Mouse (Mus musculus) thymus, postnatal 14 days (tissue): ENCODE results near the gene Crebl2.

Experiments used
- DNase-seq: peaks from one replicate; pipeline ENCODE4 v3.0.0; 2021

The Crebl2 gene

DNA sequence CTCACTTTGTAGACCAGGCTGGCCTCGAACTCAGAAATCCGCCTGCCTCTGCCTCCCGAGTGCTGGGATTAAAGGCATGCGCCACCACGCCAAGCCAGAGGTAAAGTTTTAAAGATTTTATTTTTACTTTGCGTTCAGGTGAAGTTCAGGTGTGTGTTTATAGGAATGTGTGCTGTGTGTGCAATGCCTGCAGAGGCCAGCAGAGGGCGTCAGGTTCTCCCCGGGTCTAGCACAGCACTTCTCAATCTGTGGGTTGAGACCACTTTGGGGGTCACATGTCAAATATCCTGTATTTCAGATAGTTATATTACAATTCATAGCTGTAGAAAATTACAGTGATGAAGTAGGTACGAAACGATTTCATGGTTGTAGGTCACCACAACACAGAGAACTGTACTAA, 7.1 kb upstream of the Crebl2 start:
- DNase-seq: peak; percentile 50

DNA sequence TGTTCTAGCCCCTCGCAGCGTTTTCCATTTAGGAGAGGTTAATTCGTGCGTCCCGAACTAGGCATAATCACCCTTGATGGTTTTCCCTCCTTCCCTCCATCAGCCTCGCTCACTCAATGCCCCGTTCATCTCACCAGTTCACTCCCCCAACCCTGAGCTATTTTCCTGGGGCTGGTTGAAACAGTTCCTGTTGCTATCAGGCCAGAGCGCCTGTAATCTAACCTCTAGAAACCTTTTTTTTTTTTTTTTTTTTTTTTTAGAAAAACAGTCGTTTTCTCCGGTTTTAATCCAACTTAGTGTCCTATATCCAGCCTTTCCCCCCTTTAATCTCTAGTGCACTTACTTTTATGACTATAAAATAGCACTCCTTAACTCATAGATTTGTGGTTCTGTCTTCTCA, 822 bp downstream of the Crebl2 start:
- DNase-seq: peak; percentile 20

GRCm38 (mm10) chr6:134834585-134835251, 4.8 kb downstream of the Crebl2 start:
- DNase-seq: no peak

- DNase-seq: no peak
These were observed 8.2 kb downstream of the Crebl2 start for GRCm38 (mm10) chr6:134838111-134838510.

- no peak for DNase-seq
These were observed 10.4 kb downstream of the Crebl2 start for GRCm38 (mm10) chr6:134840346-134840745.

DNA sequence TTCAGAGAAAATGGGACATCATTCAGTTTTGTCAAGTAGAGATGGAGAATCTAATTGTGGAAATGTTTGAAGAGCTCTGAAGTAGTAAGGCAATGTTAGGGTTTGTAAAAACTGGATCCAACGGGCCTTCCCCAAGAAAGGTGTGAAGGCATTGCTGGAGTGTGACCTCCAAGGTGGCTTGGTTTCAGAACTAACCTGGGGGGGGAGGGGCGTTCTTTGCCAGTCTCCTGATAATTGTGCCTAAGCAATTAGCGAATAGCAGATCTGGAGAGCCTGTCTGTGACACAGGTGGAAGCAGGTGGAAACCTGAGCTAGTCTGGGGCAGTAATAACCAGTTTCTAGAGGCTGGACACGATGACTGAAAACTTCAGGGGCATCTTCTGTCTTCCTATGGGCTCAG, 15.8 kb downstream of the Crebl2 start:
- no peak for DNase-seq

- no peak for DNase-seq
These were observed 16.4 kb downstream of the Crebl2 start for GRCm38 (mm10) chr6:134846308-134846707.

DNA sequence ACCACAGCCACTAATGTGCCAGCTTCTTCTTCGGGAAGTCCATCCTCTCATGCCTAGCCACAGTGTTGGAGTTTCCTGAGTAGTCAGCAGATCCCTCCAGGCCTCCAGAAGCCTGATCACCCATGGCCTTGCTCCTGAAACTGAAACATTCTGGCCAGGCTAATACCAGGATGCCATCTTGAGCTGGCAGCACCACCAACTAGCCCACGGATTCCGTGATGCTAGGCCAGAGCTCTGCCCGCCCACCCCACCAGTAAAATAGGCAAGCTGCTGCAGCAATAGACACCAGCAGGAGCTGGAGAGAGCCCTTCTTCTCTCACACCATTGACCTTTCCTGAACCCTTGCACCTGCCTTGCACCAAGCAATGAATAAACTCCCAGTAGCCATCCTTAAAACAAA, 17.6 kb downstream of the Crebl2 start:
- no peak for DNase-seq

DNA sequence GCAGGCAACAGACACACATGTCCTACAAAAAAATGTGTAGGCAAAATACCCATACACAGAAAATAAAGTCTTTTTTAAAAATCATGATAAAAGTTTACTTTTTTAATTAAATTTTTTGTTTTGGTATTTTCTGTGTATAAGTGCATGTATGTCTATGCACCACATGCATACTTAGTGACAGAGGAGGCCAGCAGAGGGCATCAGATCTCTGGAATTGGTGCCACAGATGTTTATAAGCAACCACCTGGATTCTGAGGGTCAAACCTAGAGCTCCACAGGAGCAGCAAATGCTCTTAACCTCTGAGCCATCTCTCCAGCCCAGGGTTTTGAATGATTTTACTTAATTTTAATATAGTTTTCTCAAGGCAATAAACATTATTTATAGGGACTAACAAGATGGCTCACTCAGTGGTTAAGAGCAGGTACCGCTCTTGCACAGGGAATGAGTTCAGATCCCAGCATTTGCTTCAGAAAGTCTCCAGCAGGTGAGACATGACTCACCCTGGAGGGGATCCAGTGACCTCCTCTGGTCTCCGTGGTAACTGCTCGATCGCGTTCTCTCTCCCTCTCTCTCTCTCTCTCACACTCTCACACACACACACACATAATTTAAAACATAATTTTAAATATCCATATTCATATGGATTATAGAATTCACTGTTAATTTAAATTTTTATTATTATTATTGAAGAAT, 18.4 kb downstream of the Crebl2 start:
- peak; percentile 71 for DNase-seq

DNA sequence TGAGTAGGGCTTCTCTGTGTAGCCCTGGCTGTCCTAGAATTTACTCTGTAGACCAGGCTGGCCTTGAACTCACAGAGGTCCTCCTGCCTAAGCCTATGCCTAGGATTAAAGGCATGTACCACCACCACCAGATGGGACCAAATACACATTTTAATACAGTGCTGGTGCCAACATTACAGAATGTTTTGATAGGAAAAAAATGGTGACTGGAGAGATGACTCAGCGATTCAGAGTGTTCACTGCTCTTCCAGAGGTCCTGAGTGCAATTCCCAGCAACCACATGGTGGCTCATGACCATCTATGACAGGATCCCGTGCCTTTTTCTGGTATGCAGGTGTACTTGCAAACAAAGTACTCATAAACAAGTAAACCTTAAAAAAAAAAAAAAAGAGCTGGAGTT, 19.5 kb downstream of the Crebl2 start:
- no peak for DNase-seq

- DNase-seq: no peak
These were observed 20.0 kb downstream of the Crebl2 start for GRCm38 (mm10) chr6:134849985-134850384.

GRCm38 (mm10) chr6:134854782-134855181, 24.8 kb downstream of the Crebl2 start:
- no peak for DNase-seq

GRCm38 (mm10) chr6:134855926-134856325, 26.0 kb downstream of the Crebl2 start:
- DNase-seq: no peak

- DNase-seq: no peak
These were observed 29.1 kb downstream of the Crebl2 start for GRCm38 (mm10) chr6:134859021-134859420.

DNA sequence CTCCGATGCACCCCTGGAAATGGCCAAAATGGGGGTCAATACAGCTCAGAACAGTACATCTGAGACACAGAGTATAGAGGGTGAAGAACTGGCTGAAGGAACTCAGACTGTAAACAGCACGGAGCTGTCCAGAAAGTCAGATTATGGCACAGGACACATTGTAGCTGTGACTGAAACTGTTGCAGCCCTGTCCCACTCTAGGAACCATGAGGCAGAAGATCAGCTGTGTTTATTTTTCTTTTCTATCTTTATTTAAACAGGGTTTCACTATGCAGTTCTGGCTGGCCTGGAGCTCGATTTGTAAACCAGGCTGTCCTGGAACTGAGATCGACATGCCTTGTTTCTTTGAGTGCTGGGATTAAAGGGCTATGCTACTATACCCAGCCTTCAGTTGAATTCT, 30.3 kb downstream of the Crebl2 start:
- no peak for DNase-seq

DNA sequence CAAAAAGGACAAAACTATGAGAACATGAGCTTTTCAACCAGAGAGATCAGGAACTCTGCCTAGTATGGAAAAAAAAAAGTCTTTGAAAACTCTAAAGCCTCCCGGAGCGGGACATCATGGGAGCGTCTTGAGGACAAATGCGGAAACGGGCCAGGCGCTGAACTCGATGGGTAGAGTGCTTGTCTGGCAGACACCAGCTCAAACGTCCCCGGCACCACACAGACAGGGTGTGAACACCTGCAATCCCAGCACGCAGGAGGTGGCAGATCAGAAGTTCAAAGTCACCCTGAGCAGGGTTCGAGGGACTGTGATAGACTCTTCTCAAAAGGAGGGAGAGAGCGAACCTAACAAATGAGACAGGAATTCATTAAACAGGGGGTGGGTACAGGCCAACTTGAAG, 31.4 kb downstream of the Crebl2 start:
- DNase-seq: no peak

GRCm38 (mm10) chr6:134862671-134863104, 32.7 kb downstream of the Crebl2 start:
- no peak for DNase-seq

- DNase-seq: peak; percentile 96
These were observed 33.2 kb downstream of the Crebl2 start for GRCm38 (mm10) chr6:134863146-134863545.

- no peak for DNase-seq
These were observed 36.2 kb downstream of the Crebl2 start for GRCm38 (mm10) chr6:134866113-134866512.

DNA sequence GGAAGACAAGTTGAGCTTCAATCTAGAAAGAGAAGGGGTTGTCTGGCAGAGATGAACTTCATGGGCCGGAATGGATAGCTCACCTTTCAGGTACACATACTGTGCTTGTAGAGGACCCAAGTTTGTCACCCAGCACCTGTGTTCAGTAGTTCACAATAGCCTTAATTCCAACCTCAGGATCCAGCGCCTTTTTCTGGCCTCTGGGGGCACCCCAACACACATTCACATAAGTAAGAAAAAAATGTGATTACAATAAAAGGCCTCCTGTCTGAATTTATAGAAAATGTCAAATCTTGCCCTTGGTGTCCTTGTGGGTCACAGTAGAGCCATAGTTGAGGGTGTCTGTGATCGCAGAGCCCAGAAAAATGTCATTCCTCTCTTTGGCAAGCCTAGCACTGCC, 37.4 kb downstream of the Crebl2 start:
- DNase-seq: no peak

DNA sequence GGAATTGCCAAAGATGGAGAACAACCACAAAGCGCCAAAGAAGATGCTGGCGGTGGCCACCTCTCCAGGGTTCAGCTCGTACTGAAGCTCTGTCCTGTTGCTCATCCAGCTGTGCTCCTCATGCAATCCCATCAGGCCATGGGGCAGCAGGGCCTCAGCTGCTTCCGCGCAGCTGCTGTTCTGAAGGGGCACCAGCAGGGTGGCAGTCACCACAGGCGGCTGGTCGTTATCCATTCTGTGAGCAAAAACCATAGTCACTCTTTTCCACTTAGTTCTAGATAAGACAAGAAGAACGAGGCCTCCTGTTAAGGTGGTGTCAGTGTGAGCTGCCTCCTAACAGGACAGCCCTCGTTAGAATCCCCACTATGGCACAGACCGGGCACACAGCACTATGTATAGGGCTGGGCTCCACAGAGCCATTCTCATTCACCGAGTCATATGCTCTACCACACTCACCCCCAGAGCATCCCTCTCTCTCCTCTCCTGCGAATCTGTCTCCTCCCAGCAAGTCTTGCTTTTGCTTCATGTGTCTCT, 40.3 kb downstream of the Crebl2 start:
- no peak for DNase-seq

GRCm38 (mm10) chr6:134870887-134871286, 40.9 kb downstream of the Crebl2 start:
- DNase-seq: no peak

- DNase-seq: no peak
These were observed 42.3 kb downstream of the Crebl2 start for GRCm38 (mm10) chr6:134872236-134872635.

DNA sequence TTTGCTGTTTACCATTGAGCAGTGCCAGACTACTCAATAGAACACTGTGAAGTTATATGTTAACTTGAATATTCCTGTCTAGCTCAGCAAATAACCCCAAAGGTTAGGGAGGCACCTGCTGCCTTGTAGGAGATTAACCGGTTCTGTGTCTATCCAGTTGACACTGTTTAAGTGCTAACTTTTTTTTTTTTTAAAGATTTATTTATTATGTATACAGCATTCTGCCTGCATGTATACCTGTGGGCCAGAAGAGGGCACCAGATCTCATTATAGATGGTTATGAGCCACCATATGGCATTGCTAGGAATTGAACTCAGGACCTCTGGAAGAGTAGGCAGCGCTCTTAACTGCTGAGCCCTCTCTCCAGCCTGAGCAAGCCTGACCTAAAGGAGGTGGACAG, 43.1 kb downstream of the Crebl2 start:
- DNase-seq: peak; percentile 40
